Mouse (Mus musculus) granulocyte monocyte progenitor cell, adult 5-6 weeks (primary cell): Measurements from ENCODE around the gene Grpel1. TPM values are rescaled to one million over a fixed set of nuclear protein-coding genes. Genes with fewer than 3 reads are reported as not detected.

ENCODE experiments used
- ATAC-seq: replicated peaks from 2 replicates; pipeline ENCODE4 v1.8.0; 2016; ENCODE audit warnings: mild to moderate bottlenecking, moderate TSS enrichment, inconsistent platforms; ENCODE audit not compliant: poor library complexity, severe bottlenecking
- total RNA-seq, 2 experiments: library from RNA; stranded (forward) in 1 of 2; stranded (reverse) in 1 of 2; fragments of 200-712, 200-1000 nt in 1 of 2; fragments of >200 nt in 1 of 2; fragmentation: Nextera tagmentation in 1 of 2; gene quantifications; 2 replicates each; pipeline ENCODE4 v1.2.3; 2014 to 2017

The Grpel1 gene
- total RNA-seq, 2 experiments from 2014 or later: 37.9 to 40.4 TPM

DNA sequence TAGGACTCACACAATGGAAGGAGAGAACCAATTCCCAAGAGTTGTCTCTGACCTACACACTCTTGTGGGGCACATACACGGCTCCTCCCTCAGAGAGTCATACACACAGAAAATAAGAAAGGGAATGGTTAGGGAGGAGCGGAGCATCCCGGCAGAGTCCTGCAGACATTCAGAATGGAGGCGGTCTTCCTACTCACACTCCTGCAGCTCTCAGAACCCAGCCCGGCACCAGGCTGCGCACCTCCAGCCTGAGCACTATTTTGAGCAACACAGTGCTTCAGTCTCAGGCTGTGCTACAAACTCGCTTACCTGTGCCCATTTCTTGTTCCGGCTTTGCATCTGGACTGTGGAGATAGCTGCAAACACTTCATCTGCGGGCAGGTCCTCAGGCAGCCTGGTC, 29.9 kb downstream of the Grpel1 start:
- no peak; the same call in 1 of the 2 replicates for ATAC-seq

GRCm38 (mm10) chr5:36505235-36505634, 40.4 kb downstream of the Grpel1 start:
- ATAC-seq: no peak

DNA sequence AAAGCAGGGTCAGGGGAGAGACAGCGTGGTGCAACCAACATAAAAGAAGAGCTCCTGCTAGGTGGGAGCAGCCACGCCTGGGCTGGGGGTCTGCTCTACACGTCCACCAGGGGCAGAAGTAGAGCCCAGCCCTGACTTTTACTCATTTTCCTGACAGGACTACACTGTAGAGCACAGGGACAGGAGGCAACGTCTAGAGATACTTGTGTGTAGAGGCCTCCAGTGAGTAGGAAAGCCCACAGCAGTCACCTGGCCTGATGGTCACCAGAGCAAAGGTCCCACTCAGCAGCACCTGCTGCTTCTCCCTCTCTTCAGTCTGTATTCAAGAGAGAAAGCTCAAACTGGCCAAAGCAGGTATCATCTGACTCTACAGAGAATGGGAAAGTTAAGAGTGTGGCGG, 40.8 kb downstream of the Grpel1 start:
- ATAC-seq: no peak

DNA sequence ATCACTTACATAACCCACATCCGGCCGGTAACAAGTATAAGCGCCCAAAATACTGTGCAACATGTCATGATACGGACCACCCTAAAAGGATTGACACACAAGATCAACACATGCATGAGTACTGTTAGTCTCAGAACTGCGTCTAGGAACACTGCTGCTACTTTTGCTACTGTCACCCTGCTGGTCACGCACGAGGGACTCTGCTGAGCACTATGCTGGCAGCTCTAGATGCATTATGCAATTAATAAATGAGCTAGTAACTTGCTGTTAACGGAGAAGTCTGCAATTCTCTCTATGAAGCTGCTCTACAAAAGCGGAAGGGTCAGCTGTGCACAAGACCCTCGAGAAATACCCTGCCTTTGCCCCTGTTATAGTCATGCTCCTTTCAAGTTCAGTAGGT, 43.6 kb downstream of the Grpel1 start:
- no peak for ATAC-seq

DNA sequence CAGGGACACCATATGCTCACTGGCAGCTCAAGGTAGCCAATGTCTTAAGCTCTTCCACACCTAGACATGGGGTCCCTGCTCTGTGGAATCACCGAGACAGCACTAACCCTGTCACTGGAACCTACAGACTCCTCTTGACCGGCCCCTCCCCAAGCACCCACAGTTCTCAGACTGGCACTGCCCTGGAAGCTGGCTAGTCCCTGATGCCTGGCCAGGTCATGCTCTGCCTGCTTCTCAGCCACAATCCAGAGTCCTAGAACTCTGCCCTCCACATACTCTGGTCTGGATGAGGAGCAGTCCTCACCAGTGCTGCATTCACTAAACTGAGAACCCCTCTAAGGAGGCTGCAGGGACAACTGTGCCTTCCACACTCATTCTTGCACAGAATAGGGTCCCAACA, 46.2 kb downstream of the Grpel1 start:
- no peak for ATAC-seq

DNA sequence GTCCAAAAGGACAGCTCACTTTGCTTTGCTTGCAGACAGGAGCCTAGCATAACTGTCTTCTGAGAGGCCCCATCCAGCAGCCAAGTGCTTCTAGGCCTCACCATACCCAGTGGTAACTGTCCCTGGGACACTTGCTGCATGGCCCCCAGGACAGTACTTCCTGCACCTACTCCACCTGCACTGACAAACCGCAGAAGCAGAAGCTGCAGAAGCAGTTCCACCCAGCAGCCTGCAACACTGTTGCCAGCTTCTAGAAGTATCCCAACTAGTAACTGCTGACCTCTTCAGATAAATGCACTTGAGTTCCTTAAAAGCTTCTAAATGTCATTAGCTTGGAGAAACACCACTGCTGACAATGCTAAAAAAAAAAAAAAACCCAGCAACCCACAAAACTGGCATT, 50.3 kb downstream of the Grpel1 start:
- no peak for ATAC-seq

- no peak for ATAC-seq
Measured at GRCm38 (mm10) chr5:36515558-36515957, 50.8 kb downstream of the Grpel1 start.

- ATAC-seq: no peak
Measured at GRCm38 (mm10) chr5:36517596-36517995, 52.8 kb downstream of the Grpel1 start.

DNA sequence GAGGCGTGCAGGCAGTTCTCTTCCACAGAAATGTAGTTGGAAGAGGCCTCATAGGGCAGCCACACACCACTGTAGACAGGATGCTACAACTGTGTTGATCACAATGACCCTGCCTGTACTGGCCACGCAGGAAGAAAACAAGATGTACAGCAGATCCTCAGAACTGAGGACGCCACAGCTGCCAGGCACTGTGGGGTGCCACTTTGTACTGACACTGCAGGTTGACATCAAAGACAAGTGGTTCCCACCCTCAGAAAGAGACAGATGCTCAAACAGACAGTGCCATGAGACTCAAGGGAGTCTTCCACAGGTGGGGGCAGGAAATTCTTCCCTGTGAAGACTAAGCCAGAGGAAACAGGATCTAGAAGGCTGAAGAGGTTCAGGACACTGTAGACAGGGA, 55.0 kb downstream of the Grpel1 start:
- ATAC-seq: no peak

DNA sequence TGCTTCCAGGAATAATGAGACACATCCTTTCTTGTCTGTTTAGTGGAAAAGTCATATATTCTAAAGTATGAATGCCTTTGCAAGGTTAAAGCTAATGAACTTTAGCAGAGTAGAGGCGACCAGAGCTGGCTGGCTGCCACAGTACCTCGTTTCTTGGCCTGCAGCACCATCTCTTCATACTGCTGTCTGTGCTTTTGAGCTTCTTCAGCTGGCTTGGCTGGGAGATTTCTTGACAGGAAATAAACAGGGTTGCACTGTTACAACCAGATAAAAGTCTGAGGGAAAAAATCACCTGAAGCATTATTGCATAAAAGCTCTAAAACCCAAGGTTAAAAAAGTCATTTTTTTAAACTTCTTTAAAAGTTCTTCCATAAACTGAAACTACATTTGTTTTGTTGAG, 58.0 kb downstream of the Grpel1 start:
- no peak for ATAC-seq

- ATAC-seq: no peak
Measured at GRCm38 (mm10) chr5:36523219-36523703, 58.5 kb downstream of the Grpel1 start.

Other genes starting within 250 kb of the Grpel1 start
- gene Sorcs2, start 66.9 kb upstream of the Grpel1 start, total RNA-seq (2014; fragmentation: Nextera tagmentation): not detected in 2 replicates
- gene Sorcs2, start 66.9 kb upstream of the Grpel1 start, total RNA-seq (2017): not detected in 2 replicates
- 9.1 and 12.9 TPM in 2 replicates for gene Tada2b, start 19.3 kb downstream of the Grpel1 start, total RNA-seq (2014; fragmentation: Nextera tagmentation)
- 12.1 and 14.5 TPM in 2 replicates for gene Tada2b, start 19.3 kb downstream of the Grpel1 start, total RNA-seq (2017)
- gene Ccdc96, start 19.6 kb downstream of the Grpel1 start, total RNA-seq (2014; fragmentation: Nextera tagmentation): not detected in 2 replicates
- gene Ccdc96, start 19.6 kb downstream of the Grpel1 start, total RNA-seq (2017): 0.43 TPM in 1 of 2 replicates, not detected in the other
- gene Tbc1d14, start 128.3 kb downstream of the Grpel1 start, total RNA-seq (2014; fragmentation: Nextera tagmentation): 17.9 and 22.6 TPM in 2 replicates
- 7.2 and 8.7 TPM in 2 replicates for gene Tbc1d14, start 128.3 kb downstream of the Grpel1 start, total RNA-seq (2017)
- 20.5 and 20.9 TPM in 2 replicates for gene D5Ertd579e, start 231.0 kb downstream of the Grpel1 start, total RNA-seq (2014; fragmentation: Nextera tagmentation)
- 14.2 and 23.8 TPM in 2 replicates for gene D5Ertd579e, start 231.0 kb downstream of the Grpel1 start, total RNA-seq (2017)